Comparison of ENCODE assay signal across 15 mouse cellular contexts in genomic region chr2:93709241-93709640, GRCm38 (mm10).
"Had no signal": no experiment of that assay in that cellular context is flagged by ENCODE, and none has a peak within 500 bp of the region (broad histone marks: within the 10 kb centered on the region; RNA-seq: fewer than 3 reads in every experiment).

No protein-coding gene starts in this region.

- H3K4me2 ChIP-seq: lung, embryonic 15.5 days; midbrain, embryonic 11.5 days; midbrain, embryonic 13.5 days; midbrain, embryonic 15.5 days; neural tube, embryonic 13.5 days had no signal

- H3K27ac ChIP-seq: lung, embryonic 15.5 days; macrophage; midbrain, embryonic 13.5 days; midbrain, embryonic 15.5 days; neural tube, embryonic 13.5 days had no signal

- H3K27me3 ChIP-seq: lung, embryonic 15.5 days; midbrain, embryonic 13.5 days; midbrain, embryonic 15.5 days; neural tube, embryonic 13.5 days had no signal

- H3K4me3 ChIP-seq: lung, embryonic 15.5 days; megakaryocyte, embryonic 14.5 days; midbrain, embryonic 13.5 days; midbrain, embryonic 15.5 days; neural tube, embryonic 13.5 days had no signal

- H3K36me3 ChIP-seq: lung, embryonic 15.5 days; midbrain, embryonic 15.5 days had no signal

- DNase-seq: liver, postnatal 0 days; lung, adult 2 months; lung, postnatal 14 days; right cerebral cortex, postnatal 14 days; spleen, adult 18-20 months; thymus, adult 18-20 months; thymus, postnatal 36 days had no signal

- ATAC-seq: liver, postnatal 0 days; lung, postnatal 0 days; midbrain, embryonic 13.5 days; midbrain, embryonic 15.5 days had no signal

- H3K9me3 ChIP-seq: lung, embryonic 15.5 days; megakaryocyte, embryonic 14.5 days; midbrain, embryonic 13.5 days; midbrain, embryonic 15.5 days; neural tube, embryonic 13.5 days had no signal

- H3K9ac ChIP-seq: liver, postnatal 0 days; lung, embryonic 15.5 days; midbrain, embryonic 13.5 days; midbrain, embryonic 15.5 days; neural tube, embryonic 13.5 days had no signal

- H3K4me1 ChIP-seq: midbrain, embryonic 13.5 days; midbrain, embryonic 15.5 days; neural tube, embryonic 13.5 days had no signal
